Mouse (Mus musculus): ENCODE measurements around the gene Cebpb.

DNA sequence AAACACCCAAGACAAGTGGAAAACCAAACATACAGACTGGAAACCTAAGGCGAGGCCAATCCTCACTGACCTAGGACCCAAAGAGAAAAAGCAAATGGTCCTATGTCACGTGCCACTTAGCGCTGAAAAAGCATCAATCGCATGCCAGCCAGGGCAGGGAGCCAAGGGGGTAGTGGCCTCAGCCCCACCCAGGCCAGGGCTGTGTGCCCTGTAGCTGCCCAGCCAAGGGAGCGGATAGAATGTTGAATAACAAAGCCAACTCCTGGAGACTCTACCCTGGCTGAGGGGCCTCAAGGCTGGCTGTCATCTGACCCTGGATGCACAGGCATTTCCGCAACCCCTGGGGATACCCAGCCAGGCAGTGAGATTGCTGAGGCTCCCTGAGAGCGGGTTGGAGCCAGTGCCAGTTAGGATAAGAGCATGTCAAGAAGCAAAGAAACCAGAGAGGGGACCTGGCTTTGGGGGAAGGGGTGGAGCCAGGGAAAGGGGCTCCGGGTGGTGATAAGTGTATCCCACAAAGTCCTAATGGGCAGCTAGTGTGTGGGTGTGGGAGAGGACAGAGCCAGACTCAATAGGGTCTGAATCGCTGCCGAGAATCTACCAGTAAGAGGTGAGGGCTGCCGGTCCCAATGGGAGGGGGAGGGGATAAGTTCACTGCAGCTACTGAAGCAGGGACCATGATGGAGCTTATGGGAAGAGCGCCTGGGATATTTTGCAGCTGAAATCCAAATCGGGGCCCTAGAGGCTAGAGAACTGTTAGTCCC, 28.7 kb upstream of the Cebpb start:
- no peak for TF ChIP-seq CTCF (IDR thresholded peaks at IDR 0.05)
- TF ChIP-seq EP300 (IDR thresholded peaks at IDR 0.05): peak; percentile 6; the same call in 1 of the 2 replicates

All from lung, postnatal 0 days (tissue).